Mouse (Mus musculus) kidney, adult 2 months (tissue): ENCODE measurements around the gene Gnpat.

Experiments used
- CTCF ChIP-seq: fragments of 200-500 bp; conservative IDR thresholded peaks from 2 replicates; pipeline ENCODE4 v1.5.1; 2011; ENCODE audit warnings: low read depth, mild to moderate bottlenecking, control low read depth, low read length, moderate library complexity, mixed read lengths; ENCODE audit not compliant: insufficient read depth, insufficient read length
- POLR2A ChIP-seq: fragments of 200-500 bp; IDR thresholded peaks from one replicate; pipeline ENCODE4 v1.6.1; 2011; ENCODE audit warnings: low read depth, low read length, control low read depth

- TF ChIP-seq CTCF, result no peak
- no peak for TF ChIP-seq POLR2A
Observed at GRCm38 (mm10) chr8:124820125-124820524, 42.7 kb upstream of the Gnpat start.
